Mouse (Mus musculus) cerebellum, adult 2 months (tissue): ENCODE results near the gene Eno3.

Experiments used
- CTCF ChIP-seq: fragments of 200-500 bp; IDR thresholded peaks from 2 replicates; pipeline ENCODE4 v1.5.1; 2011; ENCODE audit warnings: low read depth, mild to moderate bottlenecking, control low read depth, low read length, moderate library complexity, borderline replicate concordance; ENCODE audit not compliant: insufficient read depth
- POLR2A ChIP-seq: fragments of 200-500 bp; IDR thresholded peaks from 2 replicates; pipeline ENCODE4 v1.6.1; 2011; ENCODE audit warnings: low read length, control low read depth, borderline replicate concordance; ENCODE audit not compliant: insufficient read depth

DNA sequence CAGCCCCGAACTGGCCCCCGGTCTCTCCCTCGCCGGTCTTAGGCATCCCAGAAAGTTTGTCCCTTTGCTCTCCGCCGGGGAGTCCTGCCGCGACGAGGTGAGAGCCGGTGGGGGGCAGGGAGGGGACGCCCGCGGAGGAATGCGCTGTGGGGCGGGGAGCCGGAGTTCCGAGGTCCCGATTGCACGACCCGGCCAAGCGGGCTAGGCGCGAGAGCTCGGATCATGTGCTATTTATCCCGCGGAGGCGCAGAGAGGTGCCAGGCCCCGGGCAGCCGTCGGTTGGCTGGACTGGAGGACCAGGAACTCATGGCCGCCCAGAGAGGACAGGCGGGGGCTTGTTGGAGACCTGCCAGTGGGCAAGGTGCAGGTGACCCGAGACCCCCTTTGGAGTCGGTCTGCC, 43.6 kb downstream of the Eno3 start:
- no peak for TF ChIP-seq POLR2A
- no peak for TF ChIP-seq CTCF
